Mouse (Mus musculus): ENCODE data around the gene Grhl1.
A peak's percentile ranks its signal among the peaks of the same experiment; 100 is the strongest.
"Not testable (repeated sequence)": the region's sequence is repeated elsewhere in the genome, so short reads cannot be mapped to it uniquely, and the experiment has no call there.

The Grhl1 gene

GRCm38 (mm10) chr12:24592055-24592454 is 20.0 kb downstream of the Grhl1 start:
- DNase-seq = no peak

- DNase-seq = peak; percentile 70 to 72
These were observed 21.0 kb downstream of the Grhl1 start for GRCm38 (mm10) chr12:24592956-24593672.

- DNase-seq = no peak
These were observed 25.3 kb downstream of the Grhl1 start for GRCm38 (mm10) chr12:24597376-24597775.

GRCm38 (mm10) chr12:24599366-24599895 is 27.3 kb downstream of the Grhl1 start:
- no peak for DNase-seq

- DNase-seq = no peak
These were observed 28.0 kb downstream of the Grhl1 start for GRCm38 (mm10) chr12:24600074-24600473.

- peak; percentile 73 to 75 for DNase-seq
These were observed 28.7 kb downstream of the Grhl1 start for GRCm38 (mm10) chr12:24600806-24601205.

- DNase-seq = peak; percentile 67 to 69
These were observed 31.2 kb downstream of the Grhl1 start for GRCm38 (mm10) chr12:24603266-24603665.

- no peak for DNase-seq
These were observed 34.1 kb downstream of the Grhl1 start for GRCm38 (mm10) chr12:24606166-24606565.

GRCm38 (mm10) chr12:24612591-24612990 is 40.5 kb downstream of the Grhl1 start:
- no peak for DNase-seq

- no peak for DNase-seq
These were observed 42.5 kb downstream of the Grhl1 start for GRCm38 (mm10) chr12:24614452-24615075.

GRCm38 (mm10) chr12:24615140-24615539 is 43.1 kb downstream of the Grhl1 start:
- DNase-seq = no peak

- no peak for DNase-seq
These were observed 47.4 kb downstream of the Grhl1 start for GRCm38 (mm10) chr12:24619436-24619835.

GRCm38 (mm10) chr12:24623486-24624251 is 51.6 kb downstream of the Grhl1 start:
- no peak for DNase-seq

- no peak for DNase-seq
These were observed 54.3 kb downstream of the Grhl1 start for GRCm38 (mm10) chr12:24626401-24626800.

GRCm38 (mm10) chr12:24627215-24627614 is 55.1 kb downstream of the Grhl1 start:
- DNase-seq = no peak

GRCm38 (mm10) chr12:24630220-24630619 is 58.1 kb downstream of the Grhl1 start:
- DNase-seq = peak; percentile 56 to 64

- DNase-seq = no peak
These were observed 60.3 kb downstream of the Grhl1 start for GRCm38 (mm10) chr12:24632404-24632803.

- peak; percentile 34 to 42 for DNase-seq
These were observed 61.7 kb downstream of the Grhl1 start for GRCm38 (mm10) chr12:24633753-24634191.

GRCm38 (mm10) chr12:24634212-24634611 is 62.1 kb downstream of the Grhl1 start:
- DNase-seq = no peak

- DNase-seq = no peak
These were observed 62.6 kb downstream of the Grhl1 start for GRCm38 (mm10) chr12:24634648-24635047.

- DNase-seq = not testable (repeated sequence)
These were observed 66.7 kb downstream of the Grhl1 start for GRCm38 (mm10) chr12:24638787-24639186.

- no peak for DNase-seq
These were observed 70.3 kb downstream of the Grhl1 start for GRCm38 (mm10) chr12:24642370-24642802.

- DNase-seq = peak; percentile 26 to 34
These were observed 72.1 kb downstream of the Grhl1 start for GRCm38 (mm10) chr12:24644125-24644571.

All from B cell, adult 2 months (primary cell).